Mouse (Mus musculus): ENCODE results near the gene Os9. TPM values are rescaled to one million over a fixed set of nuclear protein-coding genes. Genes with fewer than 3 reads are reported as not detected.
"Not testable (repeated sequence)": the region's sequence is repeated elsewhere in the genome, so short reads cannot be mapped to it uniquely, and the experiment has no call there.

The Os9 gene
- polyA plus RNA-seq, 1 experiment = 33.9 TPM

GRCm38 (mm10) chr10:127156089-127156488 is 35.2 kb upstream of the Os9 start:
- Histone ChIP-seq H3K4me3 (ENCODE audit: control insufficient read depth, low read depth, low read length) (no peak overlapping the region), H3K36me3 (ENCODE audit: control insufficient read depth, insufficient read depth, low read length) (no peaks in the 10 kb centered on the region), H3K4me1 (ENCODE audit: control insufficient read depth, insufficient read depth, low read length) (no peaks in the 10 kb centered on the region), H3K27me3 (ENCODE audit: control insufficient read depth, insufficient read depth, low read length) (no peaks in the 10 kb centered on the region), H3K27ac (ENCODE audit: control insufficient read depth, insufficient read depth, low read depth, low read length) (no peak overlapping the region)
- TF ChIP-seq POLR2A (IDR thresholded peaks at IDR 0.05; ENCODE audit: control insufficient read depth, low read depth, low read length) (no peak), CTCF (IDR thresholded peaks at IDR 0.05; ENCODE audit: control insufficient read depth, insufficient read depth, insufficient replicate concordance, low read depth, low read length) (no peak)

GRCm38 (mm10) chr10:127154652-127155051 is 33.7 kb upstream of the Os9 start:
- Histone ChIP-seq H3K4me1 (ENCODE audit: control insufficient read depth, insufficient read depth, low read length) (no peaks in the 10 kb centered on the region), H3K4me3 (ENCODE audit: control insufficient read depth, low read depth, low read length) (no peak overlapping the region), H3K27ac (ENCODE audit: control insufficient read depth, insufficient read depth, low read depth, low read length) (no peak overlapping the region), H3K36me3 (ENCODE audit: control insufficient read depth, insufficient read depth, low read length) (no peaks in the 10 kb centered on the region), H3K27me3 (ENCODE audit: control insufficient read depth, insufficient read depth, low read length) (no peaks in the 10 kb centered on the region)
- TF ChIP-seq POLR2A (IDR thresholded peaks at IDR 0.05; ENCODE audit: control insufficient read depth, low read depth, low read length) (no peak), CTCF (IDR thresholded peaks at IDR 0.05; ENCODE audit: control insufficient read depth, insufficient read depth, insufficient replicate concordance, low read depth, low read length) (no peak)

- Histone ChIP-seq H3K4me3 (ENCODE audit: control insufficient read depth, low read depth, low read length) (no peak overlapping the region), H3K4me1 (ENCODE audit: control insufficient read depth, insufficient read depth, low read length) (no peaks in the 10 kb centered on the region), H3K27me3 (ENCODE audit: control insufficient read depth, insufficient read depth, low read length) (no peaks in the 10 kb centered on the region), H3K36me3 (ENCODE audit: control insufficient read depth, insufficient read depth, low read length) (no peaks in the 10 kb centered on the region), H3K27ac (ENCODE audit: control insufficient read depth, insufficient read depth, low read depth, low read length) (no peak overlapping the region)
- TF ChIP-seq POLR2A (IDR thresholded peaks at IDR 0.05; ENCODE audit: control insufficient read depth, low read depth, low read length) = no peak
- no peak for TF ChIP-seq CTCF (IDR thresholded peaks at IDR 0.05; ENCODE audit: control insufficient read depth, insufficient read depth, insufficient replicate concordance, low read depth, low read length)
Observed at GRCm38 (mm10) chr10:127154241-127154640, 33.3 kb upstream of the Os9 start.

- no peak for TF ChIP-seq POLR2A (IDR thresholded peaks at IDR 0.05; ENCODE audit: control insufficient read depth, low read depth, low read length)
- TF ChIP-seq CTCF (IDR thresholded peaks at IDR 0.05; ENCODE audit: control insufficient read depth, insufficient read depth, insufficient replicate concordance, low read depth, low read length) = no peak
- H3K27ac ChIP-seq (ENCODE audit: control insufficient read depth, insufficient read depth, low read depth, low read length) = no peak overlapping the region
- H3K4me1 ChIP-seq (ENCODE audit: control insufficient read depth, insufficient read depth, low read length) = no peaks in the 10 kb centered on the region
- no peak overlapping the region for H3K4me3 ChIP-seq (ENCODE audit: control insufficient read depth, low read depth, low read length)
- H3K27me3 ChIP-seq (ENCODE audit: control insufficient read depth, insufficient read depth, low read length) = no peaks in the 10 kb centered on the region
- H3K36me3 ChIP-seq (ENCODE audit: control insufficient read depth, insufficient read depth, low read length) = no peaks in the 10 kb centered on the region
Observed at GRCm38 (mm10) chr10:127153323-127153722, 32.4 kb upstream of the Os9 start.

- H3K27ac ChIP-seq (ENCODE audit: control insufficient read depth, insufficient read depth, low read depth, low read length); H3K4me1 ChIP-seq (ENCODE audit: control insufficient read depth, insufficient read depth, low read length); H3K4me3 ChIP-seq (ENCODE audit: control insufficient read depth, low read depth, low read length); H3K36me3 ChIP-seq (ENCODE audit: control insufficient read depth, insufficient read depth, low read length); H3K27me3 ChIP-seq (ENCODE audit: control insufficient read depth, insufficient read depth, low read length): not testable (repeated sequence)
Observed at GRCm38 (mm10) chr10:127152556-127152955, 31.6 kb upstream of the Os9 start.

GRCm38 (mm10) chr10:127151233-127151632 is 30.3 kb upstream of the Os9 start:
- not testable (repeated sequence) for H3K36me3 ChIP-seq (ENCODE audit: control insufficient read depth, insufficient read depth, low read length); H3K27ac ChIP-seq (ENCODE audit: control insufficient read depth, insufficient read depth, low read depth, low read length); H3K27me3 ChIP-seq (ENCODE audit: control insufficient read depth, insufficient read depth, low read length); H3K4me1 ChIP-seq (ENCODE audit: control insufficient read depth, insufficient read depth, low read length); H3K4me3 ChIP-seq (ENCODE audit: control insufficient read depth, low read depth, low read length)

- Histone ChIP-seq H3K36me3 (ENCODE audit: control insufficient read depth, insufficient read depth, low read length) (no peaks in the 10 kb centered on the region), H3K4me3 (ENCODE audit: control insufficient read depth, low read depth, low read length) (no peak overlapping the region), H3K27ac (ENCODE audit: control insufficient read depth, insufficient read depth, low read depth, low read length) (no peak overlapping the region), H3K27me3 (ENCODE audit: control insufficient read depth, insufficient read depth, low read length) (no peaks in the 10 kb centered on the region), H3K4me1 (ENCODE audit: control insufficient read depth, insufficient read depth, low read length) (peaks cover 2% of the 10 kb centered on the region; the same call in 1 of the 2 replicates)
- TF ChIP-seq CTCF (IDR thresholded peaks at IDR 0.05; ENCODE audit: control insufficient read depth, insufficient read depth, insufficient replicate concordance, low read depth, low read length) (no peak), POLR2A (IDR thresholded peaks at IDR 0.05; ENCODE audit: control insufficient read depth, low read depth, low read length) (no peak)
Observed at GRCm38 (mm10) chr10:127150471-127150872, 29.5 kb upstream of the Os9 start.

GRCm38 (mm10) chr10:127147135-127147534 is 26.2 kb upstream of the Os9 start:
- Histone ChIP-seq H3K4me1 (ENCODE audit: control insufficient read depth, insufficient read depth, low read length) (peaks cover 12% of the 10 kb centered on the region), H3K36me3 (ENCODE audit: control insufficient read depth, insufficient read depth, low read length) (no peaks in the 10 kb centered on the region), H3K27ac (ENCODE audit: control insufficient read depth, insufficient read depth, low read depth, low read length) (no peak overlapping the region), H3K4me3 (ENCODE audit: control insufficient read depth, low read depth, low read length) (no peak overlapping the region), H3K27me3 (ENCODE audit: control insufficient read depth, insufficient read depth, low read length) (no peaks in the 10 kb centered on the region)
- no peak for TF ChIP-seq POLR2A (IDR thresholded peaks at IDR 0.05; ENCODE audit: control insufficient read depth, low read depth, low read length)
- TF ChIP-seq CTCF (IDR thresholded peaks at IDR 0.05; ENCODE audit: control insufficient read depth, insufficient read depth, insufficient replicate concordance, low read depth, low read length) = no peak

All from testis, adult 2 months (tissue).